Mouse (Mus musculus) megakaryocyte, adult 5-6 weeks (primary cell): ENCODE measurements around the gene Plppr1. TPM values are rescaled to one million over a fixed set of nuclear protein-coding genes. Genes with fewer than 3 reads are reported as not detected.
"Not testable (repeated sequence)": the region's sequence is repeated elsewhere in the genome, so short reads cannot be mapped to it uniquely, and the experiment has no call there.

Source experiments
- ATAC-seq: 2 replicates; pipeline ENCODE4 v1.8.0; 2016; ENCODE audit warnings: mild to moderate bottlenecking, inconsistent platforms; ENCODE audit not compliant: poor library complexity, severe bottlenecking
- total RNA-seq, 2 experiments: library from RNA; stranded (forward) in 1 of 2; stranded (reverse) in 1 of 2; fragments of 153-499, 151-499 nt in 1 of 2; fragments of 221-1000, 200-1000 nt in 1 of 2; gene quantifications; 2 replicates each; pipeline versions ENCODE4 v1.2.3 to v1.2.4; 2015 to 2017

Gene Plppr1
- total RNA-seq, 2 experiments from 2014 or later: not detected

DNA sequence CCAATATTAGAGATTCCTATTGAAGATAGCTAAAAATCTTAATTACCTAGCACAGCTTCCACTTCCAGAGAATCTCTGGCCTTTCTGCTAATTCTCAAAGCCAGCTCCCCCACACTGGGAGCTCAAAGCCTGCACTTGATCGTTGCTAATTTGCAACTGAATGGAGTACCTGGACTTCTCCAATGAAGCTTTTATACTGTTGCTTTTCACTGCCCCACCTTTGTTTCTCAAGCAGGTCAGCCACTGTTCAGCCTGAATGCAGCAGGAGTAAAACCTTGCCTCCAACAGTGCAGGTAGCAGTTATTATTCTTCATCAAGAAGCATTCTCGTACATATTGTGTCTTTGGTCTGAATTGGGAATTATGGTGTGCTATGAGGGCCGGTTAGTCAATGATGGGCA is 309.0 kb downstream of the Plppr1 start:
- not testable (repeated sequence) for ATAC-seq

DNA sequence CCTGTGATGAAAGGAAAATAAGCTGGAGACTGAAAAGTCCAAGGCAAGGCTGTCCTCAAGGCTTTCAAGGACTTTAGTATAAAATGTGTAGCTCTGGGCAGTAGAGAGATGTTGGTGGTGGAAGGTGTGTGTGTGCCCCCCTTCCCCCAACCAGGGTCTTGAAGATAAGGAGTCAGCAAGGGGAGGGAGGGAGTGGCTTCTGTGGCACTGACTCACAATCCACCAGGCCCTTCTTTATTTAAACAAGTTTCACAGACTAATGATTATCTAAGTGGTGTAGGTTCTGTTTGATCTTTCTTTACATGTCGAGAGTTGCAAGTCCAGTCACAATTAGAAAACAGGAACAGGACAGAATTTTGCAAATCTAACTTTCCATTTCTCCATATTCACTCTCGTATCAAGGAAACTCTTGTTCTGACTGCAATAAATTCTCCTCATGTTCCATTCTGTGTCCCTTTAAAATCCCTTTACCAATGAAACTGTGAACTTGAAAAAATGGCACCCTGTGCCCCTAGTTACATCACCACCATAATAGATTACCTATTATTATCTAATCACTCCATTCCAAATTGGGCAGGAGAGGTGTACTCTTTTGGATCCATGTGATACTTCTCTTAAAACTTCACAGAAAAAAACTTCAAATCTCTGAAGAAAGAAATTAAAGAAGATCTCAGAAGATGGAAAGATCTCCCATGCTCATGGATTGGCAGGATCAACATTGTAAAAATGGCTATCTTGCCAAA is 324.7 kb downstream of the Plppr1 start:
- not testable (repeated sequence) for ATAC-seq

DNA sequence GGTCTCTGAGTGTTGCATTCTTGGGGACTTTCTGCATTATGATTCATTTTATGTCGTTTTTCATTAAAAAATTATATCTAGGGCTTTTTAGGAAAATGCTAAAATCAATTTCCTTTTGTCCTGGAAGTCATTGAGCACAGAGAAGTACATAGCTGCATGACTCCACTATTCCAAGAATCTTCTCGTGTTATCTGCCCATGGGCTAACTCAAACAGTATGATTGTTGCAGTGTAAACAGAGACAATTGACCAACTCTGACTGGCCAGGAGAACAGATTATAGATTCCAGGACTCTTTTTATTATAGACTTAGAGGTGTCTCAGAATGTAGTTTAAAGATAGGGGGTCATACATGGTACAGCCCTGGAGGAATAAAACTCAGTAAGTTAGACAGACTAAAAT is 327.8 kb downstream of the Plppr1 start:
- no peak for ATAC-seq
